Mouse (Mus musculus): ENCODE measurements around the gene Mrpl40. TPM values are rescaled to one million over a fixed set of nuclear protein-coding genes. Genes with fewer than 3 reads are reported as not detected.

Mrpl40 gene
- polyA plus RNA-seq, 1 experiment from 2014 or later = 97.2 TPM

DNA sequence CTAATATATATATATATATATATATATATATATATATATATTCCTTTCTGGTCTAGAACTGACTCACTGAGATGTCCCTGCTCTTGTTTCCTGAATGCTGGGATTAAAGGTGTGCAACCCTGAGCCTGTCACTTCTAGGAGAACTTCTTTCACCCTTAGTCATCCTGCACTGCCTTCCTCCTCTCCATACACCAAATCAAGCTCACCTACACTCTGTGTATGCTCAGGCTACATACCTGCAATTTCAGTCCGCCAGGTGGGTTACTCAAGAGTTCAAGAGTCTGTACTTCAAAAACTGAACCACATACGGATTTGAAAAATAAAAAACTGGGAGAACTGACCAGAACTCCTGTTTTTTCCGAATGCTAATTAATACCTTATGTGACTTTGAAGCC is 40.6 kb downstream of the Mrpl40 start:
- no peaks in the 10 kb centered on the region for H3K27me3 ChIP-seq (replicated peaks; ENCODE audit: control insufficient read depth, insufficient read depth, low read length)
- no peaks in the 10 kb centered on the region for H3K9me3 ChIP-seq (ENCODE audit: control insufficient read depth, low read length)
- peak; percentile 70 for ATAC-seq
- no peak overlapping the region for H3K27ac ChIP-seq (ENCODE audit: low read length)
- peak overlapping the region; percentile 94 for H3K9ac ChIP-seq (ENCODE audit: low read depth, low read length)
- H3K4me2 ChIP-seq (ENCODE audit: low read depth, low read length) = peak overlapping the region; percentile 74
- peak overlapping the region; percentile 84 for H3K4me3 ChIP-seq (ENCODE audit: low read length)
- H3K4me1 ChIP-seq (ENCODE audit: control insufficient read depth, insufficient read depth, low read length) = peaks cover 4% of the 10 kb centered on the region; the same call in 1 of the 2 replicates
- peaks cover 13% of the 10 kb centered on the region for H3K36me3 ChIP-seq (ENCODE audit: control insufficient read depth, insufficient read depth, low read length)
- 28% methylated on average over 3 of the region's 3 CpGs for WGBS

DNA sequence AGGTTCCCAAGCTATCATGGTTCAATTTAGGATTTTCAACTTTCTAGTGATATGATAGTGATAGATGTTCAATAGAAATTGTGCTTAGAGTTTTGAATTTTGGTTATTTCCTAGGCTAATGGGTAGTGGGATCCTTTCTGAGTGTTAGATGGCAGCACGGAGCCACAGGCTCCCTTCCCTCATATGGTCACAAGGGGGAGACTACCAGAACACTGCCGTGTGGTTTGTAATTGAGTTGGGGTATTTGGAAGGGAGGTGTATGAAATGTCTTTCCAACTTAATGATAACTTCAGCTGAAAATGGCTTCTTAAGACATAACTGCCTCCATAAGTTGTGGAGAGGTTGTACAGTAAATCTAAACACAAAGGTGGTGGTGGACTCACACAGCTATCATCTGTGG is 43.2 kb downstream of the Mrpl40 start:
- Histone ChIP-seq H3K9me3 (ENCODE audit: control insufficient read depth, low read length) (no peaks in the 10 kb centered on the region), H3K27me3 (replicated peaks; ENCODE audit: control insufficient read depth, insufficient read depth, low read length) (no peaks in the 10 kb centered on the region), H3K4me3 (ENCODE audit: low read length) (no peak overlapping the region), H3K4me2 (ENCODE audit: low read depth, low read length) (no peak overlapping the region), H3K27ac (ENCODE audit: low read length) (no peak overlapping the region), H3K4me1 (ENCODE audit: control insufficient read depth, insufficient read depth, low read length) (peaks cover 4% of the 10 kb centered on the region; the same call in 1 of the 2 replicates), H3K9ac (ENCODE audit: low read depth, low read length) (no peak overlapping the region), H3K36me3 (ENCODE audit: control insufficient read depth, insufficient read depth, low read length) (peaks cover 9% of the 10 kb centered on the region)
- WGBS = 74% methylated on average over 2 of the region's 2 CpGs
- ATAC-seq = no peak

DNA sequence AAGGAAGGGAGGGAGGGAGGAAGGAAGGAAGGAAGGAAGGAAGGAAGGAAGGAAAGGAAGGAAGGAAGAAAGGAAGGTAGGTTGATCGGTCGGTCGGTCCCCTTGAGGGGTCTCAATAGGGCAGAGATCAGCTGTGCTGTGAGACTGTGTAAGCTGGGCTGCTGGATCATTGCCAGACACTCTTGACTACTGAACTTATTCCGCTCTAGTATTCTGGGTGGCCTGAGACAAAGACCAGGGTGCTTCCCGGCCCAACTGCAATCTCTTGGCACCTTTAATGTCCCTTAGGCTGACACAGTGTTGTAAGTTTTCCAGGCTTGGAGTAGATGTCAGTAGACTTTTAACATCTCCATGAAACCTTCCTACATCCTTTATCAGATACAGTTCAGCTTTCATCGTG is 47.6 kb downstream of the Mrpl40 start:
- no peak for ATAC-seq
- Histone ChIP-seq H3K27ac (ENCODE audit: low read length) (no peak overlapping the region), H3K9ac (ENCODE audit: low read depth, low read length) (no peak overlapping the region), H3K36me3 (ENCODE audit: control insufficient read depth, insufficient read depth, low read length) (peaks cover 20% of the 10 kb centered on the region), H3K4me1 (ENCODE audit: control insufficient read depth, insufficient read depth, low read length) (no peaks in the 10 kb centered on the region), H3K9me3 (ENCODE audit: control insufficient read depth, low read length) (no peaks in the 10 kb centered on the region), H3K4me2 (ENCODE audit: low read depth, low read length) (no peak overlapping the region), H3K27me3 (replicated peaks; ENCODE audit: control insufficient read depth, insufficient read depth, low read length) (no peaks in the 10 kb centered on the region), H3K4me3 (ENCODE audit: low read length) (no peak overlapping the region)
- WGBS = 85% methylated on average over 6 of the region's 6 CpGs

DNA sequence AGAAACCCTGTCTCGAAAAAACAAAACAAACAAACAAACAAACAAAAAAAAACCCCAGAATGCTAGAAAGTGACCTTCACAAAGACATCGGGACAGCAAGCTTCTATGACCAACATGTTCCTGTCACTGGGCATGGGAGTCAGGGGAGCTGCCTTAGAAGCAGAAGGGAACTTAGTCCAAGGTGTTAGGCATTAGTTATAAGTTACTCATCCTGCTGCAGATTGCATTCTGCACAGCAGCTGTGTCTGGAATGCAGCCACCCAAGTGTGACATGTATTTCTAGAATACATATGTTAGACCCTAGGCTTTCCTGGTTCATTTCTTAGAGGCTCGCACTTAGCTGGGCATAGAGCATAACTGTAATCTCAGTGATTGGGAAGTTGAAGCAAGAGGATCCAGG is 48.0 kb downstream of the Mrpl40 start:
- Histone ChIP-seq H3K9ac (ENCODE audit: low read depth, low read length) (no peak overlapping the region), H3K4me1 (ENCODE audit: control insufficient read depth, insufficient read depth, low read length) (no peaks in the 10 kb centered on the region), H3K4me2 (ENCODE audit: low read depth, low read length) (no peak overlapping the region), H3K4me3 (ENCODE audit: low read length) (no peak overlapping the region), H3K27me3 (replicated peaks; ENCODE audit: control insufficient read depth, insufficient read depth, low read length) (no peaks in the 10 kb centered on the region), H3K36me3 (ENCODE audit: control insufficient read depth, insufficient read depth, low read length) (peaks cover 16% of the 10 kb centered on the region), H3K9me3 (ENCODE audit: control insufficient read depth, low read length) (no peaks in the 10 kb centered on the region), H3K27ac (ENCODE audit: low read length) (no peak overlapping the region)
- ATAC-seq = no peak
- 90% methylated on average over 3 of the region's 3 CpGs for WGBS

DNA sequence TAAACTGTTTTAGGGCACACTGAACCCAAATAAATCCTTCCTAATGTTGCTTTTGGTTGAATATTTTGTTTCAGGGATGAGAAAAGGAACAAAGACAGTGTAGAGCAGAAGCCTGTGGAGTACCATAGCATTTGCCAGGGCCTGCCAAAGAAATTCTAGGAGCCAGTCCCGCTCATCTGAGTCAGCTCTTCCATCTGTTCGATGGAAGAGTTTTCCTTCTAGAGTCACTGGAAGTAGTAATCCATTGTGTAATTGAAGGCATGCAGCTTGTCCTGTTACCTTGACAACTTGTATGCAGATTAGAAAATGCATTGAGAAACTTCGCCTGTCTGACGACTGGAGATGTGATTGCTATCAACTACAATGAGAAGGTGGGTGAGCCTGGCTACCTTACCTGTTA is 53.7 kb downstream of the Mrpl40 start:
- WGBS = 80% methylated on average over 4 of the region's 4 CpGs
- H3K27ac ChIP-seq (ENCODE audit: low read length) = no peak overlapping the region
- H3K9ac ChIP-seq (ENCODE audit: low read depth, low read length) = no peak overlapping the region
- no peaks in the 10 kb centered on the region for H3K9me3 ChIP-seq (ENCODE audit: control insufficient read depth, low read length)
- no peaks in the 10 kb centered on the region for H3K4me1 ChIP-seq (ENCODE audit: control insufficient read depth, insufficient read depth, low read length)
- no peak for ATAC-seq
- no peak overlapping the region for H3K4me2 ChIP-seq (ENCODE audit: low read depth, low read length)
- no peak overlapping the region for H3K4me3 ChIP-seq (ENCODE audit: low read length)
- H3K27me3 ChIP-seq (replicated peaks; ENCODE audit: control insufficient read depth, insufficient read depth, low read length) = no peaks in the 10 kb centered on the region
- peaks cover 44% of the 10 kb centered on the region for H3K36me3 ChIP-seq (ENCODE audit: control insufficient read depth, insufficient read depth, low read length)

DNA sequence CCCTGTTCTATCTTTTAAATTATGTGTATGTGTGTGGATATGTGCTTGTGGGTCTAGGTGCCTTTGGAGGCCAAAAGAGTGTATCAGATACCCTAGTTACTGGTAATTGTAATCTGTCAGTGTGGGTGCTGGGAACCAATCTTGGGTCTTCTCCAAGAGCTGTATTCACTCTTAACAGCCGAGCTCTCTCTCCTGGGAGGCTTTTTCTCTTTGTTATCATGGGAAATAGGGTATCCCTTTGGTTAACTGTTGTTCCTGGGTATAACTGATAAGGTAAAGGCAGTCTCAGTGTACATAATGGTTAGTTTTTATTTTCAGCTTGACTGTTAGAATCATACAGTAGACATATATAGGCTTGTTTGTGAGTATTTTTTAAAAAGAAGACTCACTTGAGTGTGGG is 54.3 kb downstream of the Mrpl40 start:
- H3K4me3 ChIP-seq (ENCODE audit: low read length) = no peak overlapping the region
- H3K9ac ChIP-seq (ENCODE audit: low read depth, low read length) = no peak overlapping the region
- H3K27ac ChIP-seq (ENCODE audit: low read length) = no peak overlapping the region
- no peaks in the 10 kb centered on the region for H3K9me3 ChIP-seq (ENCODE audit: control insufficient read depth, low read length)
- no peaks in the 10 kb centered on the region for H3K4me1 ChIP-seq (ENCODE audit: control insufficient read depth, insufficient read depth, low read length)
- H3K4me2 ChIP-seq (ENCODE audit: low read depth, low read length) = no peak overlapping the region
- H3K36me3 ChIP-seq (ENCODE audit: control insufficient read depth, insufficient read depth, low read length) = peaks cover 45% of the 10 kb centered on the region
- WGBS = 77% methylated on average over 1 of the region's 1 CpGs
- no peaks in the 10 kb centered on the region for H3K27me3 ChIP-seq (replicated peaks; ENCODE audit: control insufficient read depth, insufficient read depth, low read length)
- ATAC-seq = no peak

Other genes with a start within 250 kb of the Mrpl40 start
- 52.2 and 52.5 TPM in 2 replicates for gene Sept5, start 246.9 kb downstream of the Mrpl40 start, polyA plus RNA-seq (2015; fragmentation: Nextera tagmentation; extraction: Ambion mirVana)
- 26.0 and 27.2 TPM in 2 replicates for gene Cldn5, start 100.0 kb downstream of the Mrpl40 start, polyA plus RNA-seq (2015; fragmentation: Nextera tagmentation; extraction: Ambion mirVana)
- gene Ufd1, start 65.1 kb downstream of the Mrpl40 start, polyA plus RNA-seq (2015; fragmentation: Nextera tagmentation; extraction: Ambion mirVana) = 58.3 and 61.0 TPM in 2 replicates
- gene Cdc45, start 64.9 kb downstream of the Mrpl40 start, polyA plus RNA-seq (2015; fragmentation: Nextera tagmentation; extraction: Ambion mirVana) = 29.5 and 33.4 TPM in 2 replicates
- gene 2510002D24Rik, start 40.3 kb downstream of the Mrpl40 start, polyA plus RNA-seq (2015; fragmentation: Nextera tagmentation; extraction: Ambion mirVana) = 52.0 and 58.4 TPM in 2 replicates
- gene Gm28539, start 40.3 kb downstream of the Mrpl40 start, polyA plus RNA-seq (2015; fragmentation: Nextera tagmentation; extraction: Ambion mirVana) = not detected in 2 replicates
- 5.5 and 6.5 TPM in 2 replicates for gene Hira, start 175 bp upstream of the Mrpl40 start, polyA plus RNA-seq (2015; fragmentation: Nextera tagmentation; extraction: Ambion mirVana)

All from intestine, embryonic 16.5 days (tissue).